Mouse (Mus musculus) stomach, postnatal 0 days (tissue): ENCODE measurements at regions not wholly inside any gene's neighbourhood (a gene's known extent, or its start where the extent isn't known, plus 50 kb on each side); places are given as distances from the start of the nearest gene placed in this dataset.

Experiments
- CTCF ChIP-seq: IDR thresholded peaks from 2 replicates; pipeline ENCODE4 v1.5.1; 2016; ENCODE audit warnings: antibody characterized with exemption, low read depth, mild to moderate bottlenecking, moderate library complexity
- EP300 ChIP-seq: optimal IDR thresholded peaks from 2 replicates; pipeline ENCODE3; 2016; ENCODE audit warnings: antibody characterized with exemption

GRCm38 (mm10) chr10:70847341-70847882, 191.6 kb upstream of the Phyhipl start:
- no peak for TF ChIP-seq CTCF
- TF ChIP-seq EP300, result no peak
